Mouse (Mus musculus): Measurements from ENCODE around the gene Gstp3. TPM values are rescaled to one million over a fixed set of nuclear protein-coding genes. Genes with fewer than 3 reads are reported as not detected.
"Not testable (repeated sequence)": the region's sequence is repeated elsewhere in the genome, so short reads cannot be mapped to it uniquely, and the experiment has no call there.

Gstp3 gene
- total RNA-seq, 2 experiments from 2014 or later = 0.79 TPM; not detected in 1

DNA sequence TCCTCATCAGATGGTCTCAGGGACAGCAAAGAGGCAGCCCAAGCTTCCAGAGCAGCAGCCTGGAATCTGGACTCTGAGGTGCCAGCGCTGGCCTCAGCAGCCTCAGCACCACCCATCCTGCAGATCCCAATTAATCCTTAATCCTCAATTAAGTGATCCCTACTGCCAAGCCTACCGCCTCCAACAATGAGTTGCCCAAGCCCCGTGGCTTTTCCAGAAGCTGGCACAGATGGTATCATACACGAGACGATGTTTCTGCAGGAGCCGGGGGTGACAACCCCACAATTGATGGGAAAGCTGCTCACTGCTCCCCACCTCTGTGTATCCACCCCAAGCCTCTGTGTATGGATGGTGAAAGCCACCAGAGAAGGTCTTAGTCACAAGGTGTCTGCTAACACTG, 29.8 kb upstream of the Gstp3 start:
- no peak for DNase-seq

GRCm38 (mm10) chr19:4088146-4088545, 28.8 kb upstream of the Gstp3 start:
- no peak for DNase-seq

GRCm38 (mm10) chr19:4087090-4087489, 27.7 kb upstream of the Gstp3 start:
- no peak for DNase-seq

- no peak for DNase-seq
These were observed 26.8 kb upstream of the Gstp3 start for GRCm38 (mm10) chr19:4086156-4086555.

DNA sequence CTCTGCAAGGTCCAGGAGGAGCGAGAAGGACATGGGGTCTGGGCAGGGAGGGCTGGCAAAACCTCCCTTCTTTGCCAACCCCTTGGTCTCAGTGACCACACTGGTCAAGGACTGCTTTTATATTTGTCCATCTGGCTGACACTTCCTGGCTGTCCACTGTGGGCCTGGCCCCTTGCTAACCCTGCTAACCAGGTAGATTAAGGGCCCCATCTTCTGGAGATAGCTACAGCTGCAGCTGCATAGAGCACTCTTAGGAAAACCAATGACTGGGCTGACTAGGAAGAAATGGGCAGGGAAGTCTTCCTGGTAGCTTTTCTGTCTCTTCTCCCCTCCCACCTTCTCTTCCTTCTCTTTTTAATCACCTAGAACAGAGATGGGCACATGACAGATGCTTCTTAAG, 25.6 kb upstream of the Gstp3 start:
- no peak for DNase-seq

- no peak for DNase-seq
These were observed 24.5 kb upstream of the Gstp3 start for GRCm38 (mm10) chr19:4083826-4084225.

DNA sequence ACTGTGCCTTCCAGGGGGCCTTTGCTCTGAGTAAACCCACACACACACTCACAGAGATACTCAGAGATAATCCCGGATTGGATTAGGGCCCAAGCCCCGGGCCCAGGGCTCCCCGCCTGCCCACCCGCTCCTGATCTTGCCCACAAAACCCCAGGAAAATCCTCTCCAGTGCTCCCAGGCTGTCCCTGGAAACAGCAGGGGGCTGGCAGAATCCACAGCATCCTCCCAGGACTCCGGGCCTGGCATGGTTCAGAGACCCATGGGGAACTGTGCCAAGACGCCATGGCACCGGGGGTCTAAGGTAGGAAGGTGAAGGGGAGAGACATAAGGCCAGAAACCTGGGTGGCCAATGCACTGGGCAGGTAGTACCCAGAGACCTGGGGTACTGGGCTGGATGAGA, 23.9 kb upstream of the Gstp3 start:
- DNase-seq = no peak

GRCm38 (mm10) chr19:4082219-4082965, 23.0 kb upstream of the Gstp3 start:
- no peak for DNase-seq

DNA sequence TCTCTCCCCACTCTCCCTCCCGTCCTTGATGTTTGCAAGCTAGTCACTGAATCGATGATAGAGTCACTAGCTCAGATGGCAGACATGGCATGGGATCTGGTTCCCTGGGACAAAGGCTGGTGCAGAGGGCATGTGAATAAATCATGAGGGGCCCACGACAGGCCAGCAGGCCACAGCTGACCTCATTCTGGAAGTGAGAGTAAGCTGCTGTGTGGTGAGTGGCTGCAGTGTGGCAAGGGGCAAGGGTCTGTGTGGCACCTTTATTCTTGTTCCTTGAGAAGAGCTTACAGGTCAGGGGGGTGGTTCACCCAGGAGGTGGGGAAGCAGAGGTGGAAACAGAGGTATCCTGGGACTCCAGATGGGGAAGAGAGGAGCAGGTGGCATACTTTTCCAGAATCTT, 22.0 kb upstream of the Gstp3 start, which contains the start of gene Cabp2:
TSS of gene Cabp2 (plus strand) at position 185 of the 400 bp plus-strand sequence.
- DNase-seq = no peak

- no peak for DNase-seq
These were observed 21.2 kb upstream of the Gstp3 start for GRCm38 (mm10) chr19:4080511-4081009.

- no peak for DNase-seq
These were observed 20.2 kb upstream of the Gstp3 start for GRCm38 (mm10) chr19:4079594-4079993.

DNA sequence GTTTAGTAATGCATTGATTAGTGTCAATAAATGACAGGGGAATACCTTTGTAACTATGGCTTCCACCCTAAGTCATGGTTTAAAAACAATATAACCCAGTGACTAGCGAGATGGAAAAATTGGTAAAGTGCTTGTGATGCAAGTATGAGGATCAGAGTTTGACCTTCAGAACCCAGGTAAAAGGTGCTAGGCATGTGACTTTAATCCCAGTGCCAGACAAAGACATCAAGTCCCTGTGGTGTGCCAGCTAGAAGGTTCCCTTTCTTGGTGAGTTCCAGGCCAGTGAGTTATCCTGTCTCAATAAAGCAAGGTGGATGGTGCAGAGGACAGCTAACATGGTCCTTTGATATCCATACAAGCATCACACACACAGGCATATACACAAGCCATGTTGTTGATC, 16.2 kb upstream of the Gstp3 start:
- DNase-seq = no peak

DNA sequence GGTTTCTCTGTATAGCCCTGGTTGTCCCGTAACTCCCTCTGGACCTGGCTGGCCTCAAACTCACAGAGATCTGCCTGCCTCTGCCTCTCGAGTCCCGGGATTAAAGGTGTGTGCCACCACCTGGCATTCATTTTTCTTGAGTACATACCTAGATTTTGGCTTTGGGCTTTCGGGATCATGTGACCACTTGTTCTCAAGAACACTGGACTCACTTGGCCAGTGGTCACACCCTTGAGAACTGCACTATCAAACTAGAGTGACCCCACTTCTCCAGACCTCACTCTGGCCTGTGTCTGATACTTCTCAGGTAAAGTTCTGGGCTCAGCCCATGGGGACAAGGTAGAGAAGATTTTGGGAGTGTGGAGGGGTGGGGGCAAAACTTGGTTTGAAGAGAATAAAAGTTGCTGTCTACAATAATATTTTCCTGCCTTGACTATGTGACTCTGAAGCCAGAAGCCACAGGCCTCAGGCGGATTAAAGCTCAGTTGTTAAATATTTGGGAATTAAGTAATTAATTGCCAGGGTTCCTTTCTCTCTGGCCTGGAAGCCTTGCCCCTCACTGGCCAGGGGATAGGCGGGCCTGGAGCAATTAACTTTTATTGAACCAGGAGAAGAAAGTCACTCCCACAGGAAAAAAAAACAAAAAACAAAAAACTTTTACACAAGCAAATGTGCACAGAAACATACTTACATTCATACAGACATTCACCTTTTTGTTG, 13.5 kb upstream of the Gstp3 start:
- DNase-seq = no peak

GRCm38 (mm10) chr19:4071406-4071805, 12.0 kb upstream of the Gstp3 start:
- DNase-seq = no peak

DNA sequence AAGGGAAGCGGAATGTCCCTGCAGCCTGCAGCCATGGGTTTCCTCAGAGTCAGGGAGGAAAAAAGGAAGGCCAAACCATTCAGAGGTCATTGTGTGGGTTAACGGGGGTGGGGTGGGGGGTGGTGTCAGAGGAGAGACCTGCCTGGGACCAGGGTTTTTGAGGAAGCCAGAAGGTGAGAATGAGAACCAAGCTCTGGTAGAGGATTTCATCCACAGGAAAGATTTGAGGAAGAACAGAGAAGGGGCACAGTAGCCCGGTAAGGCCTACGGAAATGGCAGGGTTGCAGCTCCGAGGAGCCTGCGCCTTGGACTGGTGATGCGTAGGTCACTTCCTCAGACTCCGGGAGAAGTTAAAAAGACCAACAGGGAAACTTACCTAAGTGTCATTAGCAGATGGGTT, 11.4 kb upstream of the Gstp3 start:
- DNase-seq = no peak

GRCm38 (mm10) chr19:4070311-4070710, 10.9 kb upstream of the Gstp3 start:
- no peak for DNase-seq

DNA sequence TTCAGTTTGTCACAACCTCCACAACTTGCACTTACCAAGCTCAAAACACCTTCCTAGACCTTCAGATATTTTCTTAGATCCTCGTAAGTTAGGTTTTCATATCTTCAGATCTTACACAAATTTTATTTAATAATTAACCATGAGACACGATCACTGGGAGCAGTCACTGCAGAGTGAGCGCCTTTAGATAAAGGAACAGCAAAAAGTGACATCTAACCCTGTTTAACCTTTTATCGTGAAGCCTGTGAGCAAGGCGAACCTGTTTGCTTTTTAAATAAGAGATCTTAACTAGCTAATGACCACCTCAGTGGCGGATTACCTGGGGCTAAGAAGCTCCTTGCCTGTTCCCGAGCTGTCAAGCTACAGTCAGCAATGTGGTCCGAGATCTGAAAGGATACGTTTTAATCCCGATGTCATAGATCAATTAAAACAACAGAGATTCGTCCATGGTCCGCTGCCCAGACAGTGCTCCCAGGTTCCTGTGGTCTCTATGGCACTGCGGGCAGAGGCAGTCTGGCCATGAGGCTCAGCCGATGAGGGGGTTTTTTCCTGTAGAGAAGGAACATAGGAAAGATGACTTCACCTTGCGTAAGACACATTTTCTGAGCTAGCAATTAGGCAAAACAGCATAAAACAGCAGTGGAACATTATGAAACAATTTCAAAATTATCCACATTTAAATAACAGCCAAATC, 9.5 kb upstream of the Gstp3 start:
- DNase-seq = no peak

- DNase-seq = not testable (repeated sequence)
These were observed 8.9 kb upstream of the Gstp3 start for GRCm38 (mm10) chr19:4068242-4068641.

- DNase-seq = no peak
These were observed 7.5 kb upstream of the Gstp3 start for GRCm38 (mm10) chr19:4066877-4067276.

DNA sequence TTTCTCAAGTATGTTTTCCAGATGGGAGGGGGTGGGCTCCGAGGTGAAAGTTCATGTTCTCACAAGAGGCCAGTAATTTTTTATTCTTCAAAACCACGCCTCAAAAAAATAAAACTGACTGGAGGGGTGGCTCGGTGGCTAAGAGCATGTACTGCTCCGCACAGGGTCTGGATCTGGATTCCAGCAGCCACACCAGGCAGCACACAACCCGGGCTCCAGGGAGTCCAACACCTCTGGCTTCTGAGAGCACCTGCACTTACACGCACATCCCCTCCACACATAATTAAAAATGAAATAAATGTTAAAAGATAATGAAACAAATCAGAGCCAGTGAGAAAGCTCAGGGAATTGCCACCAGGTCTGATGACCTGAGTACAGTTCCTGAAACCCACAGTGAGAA, 6.9 kb upstream of the Gstp3 start:
- no peak for DNase-seq

DNA sequence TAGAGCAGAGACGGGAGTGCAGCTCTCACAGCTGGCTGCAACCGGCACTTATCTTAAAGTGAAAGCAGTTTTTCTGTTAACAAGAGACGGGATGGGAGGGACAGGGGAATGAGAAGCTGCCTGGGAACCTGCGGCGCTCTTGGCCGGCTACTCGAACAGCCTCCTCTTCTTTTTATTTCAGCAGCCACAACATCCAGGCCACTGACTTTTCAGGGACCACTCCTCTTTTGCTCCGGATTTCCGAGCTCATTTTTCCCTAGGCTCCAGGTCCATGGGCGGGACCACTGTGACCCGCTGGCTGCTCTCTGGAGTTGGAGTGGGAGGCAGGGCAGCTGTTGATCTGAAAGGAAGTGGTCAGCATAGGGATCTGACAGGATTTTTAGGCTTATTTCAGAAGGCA, 5.1 kb upstream of the Gstp3 start:
- not testable (repeated sequence) for DNase-seq

- DNase-seq = not testable (repeated sequence)
These were observed 4.0 kb upstream of the Gstp3 start for GRCm38 (mm10) chr19:4063357-4063756.

DNA sequence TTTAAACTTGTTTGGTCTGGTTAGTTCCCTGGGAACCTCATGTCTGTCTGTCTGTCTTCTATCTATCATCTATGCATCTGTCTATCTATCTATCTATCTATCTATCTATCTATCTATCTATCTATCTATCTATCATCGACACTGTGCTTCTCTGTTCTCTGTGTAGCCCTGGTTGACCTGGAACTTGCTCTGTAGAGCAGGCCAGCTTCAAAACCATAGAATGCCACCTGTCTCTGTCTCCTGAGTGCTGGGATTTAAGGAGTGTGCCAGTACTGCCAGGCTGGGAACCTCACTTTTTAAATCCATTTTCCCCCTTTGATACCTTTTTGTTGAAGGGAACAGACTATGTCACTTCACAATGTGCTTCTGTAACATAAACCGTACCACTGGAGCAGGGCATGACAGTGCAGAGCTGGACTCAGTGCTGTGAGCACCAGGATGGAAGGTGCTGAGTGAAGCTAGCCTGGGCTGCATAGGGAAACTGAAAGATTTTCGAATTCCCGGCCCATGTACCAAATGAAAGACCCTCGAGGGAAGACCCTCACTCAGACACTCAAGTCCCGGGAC, 1.6 kb upstream of the Gstp3 start:
- DNase-seq = no peak
